Mouse (Mus musculus) cerebellum, adult 2 months (tissue): ENCODE results near the gene Ubtd2.

Source experiments
- CTCF ChIP-seq: fragments of 200-500 bp; IDR thresholded peaks from 2 replicates; pipeline ENCODE4 v1.5.1; 2011; ENCODE audit warnings: low read depth, mild to moderate bottlenecking, control low read depth, low read length, moderate library complexity, borderline replicate concordance; ENCODE audit not compliant: insufficient read depth
- POLR2A ChIP-seq: fragments of 200-500 bp; IDR thresholded peaks from 2 replicates; pipeline ENCODE4 v1.6.1; 2011; ENCODE audit warnings: low read length, control low read depth, borderline replicate concordance; ENCODE audit not compliant: insufficient read depth

DNA sequence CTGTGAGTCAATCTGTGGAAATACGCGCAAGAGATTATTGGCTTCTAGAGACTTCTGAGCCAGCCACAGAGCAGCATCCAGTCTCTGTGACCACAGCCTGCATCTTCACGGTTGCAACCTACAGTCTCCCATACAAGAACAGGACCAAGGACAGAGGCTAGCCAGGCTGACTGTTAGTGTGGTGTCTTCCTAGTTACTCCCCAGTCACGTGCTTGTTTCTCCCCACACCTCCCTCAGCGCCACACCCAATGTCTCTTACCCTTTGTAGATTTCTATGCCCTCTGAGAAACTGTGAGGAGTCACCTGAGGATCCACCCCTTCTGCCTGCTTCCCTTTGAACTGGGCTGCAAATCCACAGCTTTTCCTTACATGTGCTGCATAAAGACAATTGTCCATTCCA is 35.2 kb upstream of the Ubtd2 start:
- TF ChIP-seq POLR2A: no peak
- TF ChIP-seq CTCF: no peak
